Mouse (Mus musculus): ENCODE measurements around the gene Glis3. TPM values are rescaled to one million over a fixed set of nuclear protein-coding genes. Genes with fewer than 3 reads are reported as not detected.

Gene Glis3
- polyA plus RNA-seq, 1 experiment from 2014 or later = 2.6 TPM

- DNase-seq (ENCODE audit: low spot score) = no peak
- H3K36me3 ChIP-seq = no peaks in the 10 kb centered on the region
- WGBS = 87% methylated on average over 3 of the region's 3 CpGs
- no peaks in the 10 kb centered on the region for H3K9me3 ChIP-seq (replicated peaks)
- no peaks in the 10 kb centered on the region for H3K27me3 ChIP-seq (ENCODE audit: low read depth, poor library complexity, severe bottlenecking)
- H3K27ac ChIP-seq = no peak overlapping the region
- no peak overlapping the region for H3K4me3 ChIP-seq
- peaks cover 19% of the 10 kb centered on the region for H3K4me1 ChIP-seq
Measured at GRCm38 (mm10) chr19:28569856-28570255, 110.0 kb downstream of the Glis3 start.

DNA sequence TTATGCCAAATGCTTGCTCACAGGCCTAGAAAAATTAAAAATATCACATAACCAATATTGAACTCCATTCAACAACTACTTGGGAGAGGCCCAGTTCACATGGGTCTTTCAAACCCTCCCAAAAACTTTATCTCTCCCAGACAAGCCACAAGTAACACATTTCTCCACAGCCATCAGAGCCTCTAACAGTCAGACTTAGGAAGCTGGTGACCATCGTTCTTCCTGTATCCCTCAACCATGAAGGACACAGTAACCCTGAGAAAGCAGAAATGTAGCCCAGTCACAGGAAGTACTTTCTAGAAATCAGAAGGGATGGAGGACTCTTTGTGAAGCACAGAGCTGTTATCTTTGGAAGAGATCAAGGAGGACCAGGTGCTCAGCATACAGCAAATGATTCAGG, 112.8 kb downstream of the Glis3 start:
- no peaks in the 10 kb centered on the region for H3K36me3 ChIP-seq
- no peaks in the 10 kb centered on the region for H3K9me3 ChIP-seq (replicated peaks)
- WGBS = 89% methylated on average over 1 of the region's 1 CpGs
- no peak overlapping the region for H3K4me3 ChIP-seq
- DNase-seq (ENCODE audit: low spot score) = no peak
- H3K4me1 ChIP-seq = peaks cover 21% of the 10 kb centered on the region
- no peaks in the 10 kb centered on the region; the same call in 1 of the 2 replicates for H3K27me3 ChIP-seq (ENCODE audit: low read depth, poor library complexity, severe bottlenecking)
- no peak overlapping the region for H3K27ac ChIP-seq

DNA sequence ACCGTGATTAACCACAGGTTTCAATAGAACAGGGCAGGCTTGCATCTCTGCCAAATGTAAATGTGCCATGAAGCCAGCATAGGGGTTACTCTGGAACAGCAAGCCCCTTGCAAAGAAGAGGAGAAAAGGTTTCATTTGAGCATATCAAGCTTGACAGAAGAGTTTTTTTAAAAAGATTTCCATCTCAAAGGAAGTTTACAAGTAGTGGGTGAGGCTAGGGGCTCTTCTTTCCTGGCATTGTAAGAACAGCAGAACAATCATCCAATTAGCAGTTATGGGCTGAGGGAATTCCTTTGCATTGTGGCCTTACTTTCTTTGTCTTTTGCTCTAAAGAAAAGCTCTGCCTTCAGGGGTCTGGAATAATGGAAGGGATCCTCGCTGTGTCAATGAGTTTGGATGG, 113.3 kb downstream of the Glis3 start:
- WGBS = 24% methylated on average over 2 of the region's 2 CpGs
- H3K4me1 ChIP-seq = peaks cover 21% of the 10 kb centered on the region
- no peak for DNase-seq (ENCODE audit: low spot score)
- no peaks in the 10 kb centered on the region for H3K9me3 ChIP-seq (replicated peaks)
- H3K27ac ChIP-seq = peak overlapping the region; percentile 54; the same call in 1 of the 2 replicates
- H3K27me3 ChIP-seq (ENCODE audit: low read depth, poor library complexity, severe bottlenecking) = no peaks in the 10 kb centered on the region; the same call in 1 of the 2 replicates
- H3K4me3 ChIP-seq = no peak overlapping the region
- H3K36me3 ChIP-seq = no peaks in the 10 kb centered on the region

DNA sequence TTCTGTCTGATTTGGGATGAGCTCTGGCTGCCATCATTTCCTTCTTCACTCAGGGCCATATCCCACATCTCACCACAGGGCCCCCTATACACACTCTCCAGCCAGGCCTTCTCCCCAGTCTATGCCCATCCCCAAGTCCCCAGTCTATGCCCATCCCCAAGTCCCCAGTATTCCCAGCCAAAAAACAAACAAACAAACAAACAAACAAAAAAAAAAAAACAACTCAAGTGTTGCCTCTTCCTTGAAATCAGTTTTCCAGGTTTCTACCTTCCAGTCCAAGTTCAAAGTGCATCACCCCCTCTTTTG, 118.2 kb downstream of the Glis3 start:
- DNase-seq (ENCODE audit: low spot score) = no peak
- no peaks in the 10 kb centered on the region for H3K36me3 ChIP-seq
- H3K9me3 ChIP-seq (replicated peaks) = no peaks in the 10 kb centered on the region
- H3K4me1 ChIP-seq = peaks cover 60% of the 10 kb centered on the region
- no peak overlapping the region for H3K4me3 ChIP-seq
- peak overlapping the region; percentile 79; the same call in 1 of the 2 replicates for H3K27ac ChIP-seq
- H3K27me3 ChIP-seq (ENCODE audit: low read depth, poor library complexity, severe bottlenecking) = no peaks in the 10 kb centered on the region; the same call in 1 of the 2 replicates

DNA sequence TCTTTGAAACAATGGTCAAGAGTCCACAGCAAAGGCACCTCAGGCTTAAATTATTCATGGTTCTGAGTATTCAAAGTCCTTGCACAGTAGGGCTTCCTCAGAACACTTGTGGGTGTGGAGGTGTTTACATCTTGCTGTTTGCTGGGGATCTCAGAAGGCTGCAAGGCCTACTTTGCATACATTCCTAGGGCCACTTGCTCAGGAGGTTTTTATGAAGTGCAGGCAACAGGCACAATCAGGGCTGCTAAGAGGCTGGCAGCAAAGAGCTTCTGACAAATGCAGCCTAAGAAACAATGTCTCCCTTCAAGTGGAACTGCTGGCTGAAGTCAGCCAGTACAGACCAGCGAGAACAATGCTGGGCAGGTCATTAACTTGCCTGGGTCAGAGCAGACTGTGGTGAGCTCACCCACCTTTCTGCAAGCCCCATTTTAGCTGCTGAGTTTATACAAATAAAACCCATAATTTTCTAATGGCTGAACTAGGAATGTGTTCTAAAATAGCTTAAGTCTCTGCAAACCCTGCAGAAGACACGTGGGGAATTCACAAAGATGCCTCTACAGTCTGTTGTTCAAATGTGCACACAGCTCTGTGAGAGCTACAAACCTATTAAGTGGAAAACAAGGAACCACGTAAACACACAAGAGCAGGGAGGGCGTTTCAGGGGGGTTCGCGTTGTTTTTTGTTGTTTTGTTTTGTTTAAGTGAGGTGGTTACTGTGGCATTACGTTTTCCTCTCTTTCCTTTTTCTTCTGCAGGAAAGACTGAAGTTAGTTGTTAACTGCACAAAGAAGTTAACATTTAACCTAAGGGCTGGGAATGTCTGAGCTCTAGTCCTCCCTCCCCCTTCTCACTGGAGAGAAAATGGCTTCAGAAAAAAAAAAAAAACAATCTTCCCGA, 118.8 kb downstream of the Glis3 start:
- Histone ChIP-seq H3K4me3 (no peak overlapping the region), H3K27ac (peak overlapping the region; percentile 79), H3K9me3 (replicated peaks) (no peaks in the 10 kb centered on the region), H3K36me3 (no peaks in the 10 kb centered on the region), H3K27me3 (ENCODE audit: low read depth, poor library complexity, severe bottlenecking) (no peaks in the 10 kb centered on the region; the same call in 1 of the 2 replicates), H3K4me1 (peaks cover 55% of the 10 kb centered on the region)
- 48% methylated on average over 8 of the region's 8 CpGs for WGBS
- no peak for DNase-seq (ENCODE audit: low spot score)

GRCm38 (mm10) chr19:28559836-28560235, 120.0 kb downstream of the Glis3 start:
- no peaks in the 10 kb centered on the region for H3K9me3 ChIP-seq (replicated peaks)
- 0 out of 2 replicates have a peak overlapping the region, but pooled peaks have one; percentile 25 for H3K27ac ChIP-seq
- no peaks in the 10 kb centered on the region; the same call in 1 of the 2 replicates for H3K27me3 ChIP-seq (ENCODE audit: low read depth, poor library complexity, severe bottlenecking)
- 72% methylated on average over 7 of the region's 7 CpGs for WGBS
- no peak overlapping the region for H3K4me3 ChIP-seq
- peaks cover 43% of the 10 kb centered on the region for H3K4me1 ChIP-seq
- DNase-seq (ENCODE audit: low spot score) = no peak
- H3K36me3 ChIP-seq = no peaks in the 10 kb centered on the region

DNA sequence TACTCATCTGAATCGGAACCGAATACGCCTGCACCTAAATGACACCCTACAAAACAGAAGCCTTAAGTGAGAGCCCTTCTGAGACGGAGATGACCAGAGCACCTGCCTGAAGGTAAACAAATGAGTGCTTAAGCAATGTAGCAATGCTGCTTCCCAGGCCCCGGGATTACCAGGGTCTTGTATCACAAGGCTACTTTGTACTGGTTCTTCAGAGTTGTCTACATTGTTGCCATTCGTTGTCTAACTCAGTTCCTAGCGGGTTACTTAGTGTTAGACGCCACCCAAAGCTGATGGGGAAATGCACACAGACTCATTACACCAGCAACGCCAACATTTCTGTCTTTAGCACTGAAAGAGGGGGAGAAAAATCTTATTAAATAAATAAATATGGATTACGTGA, 120.5 kb downstream of the Glis3 start:
- H3K27ac ChIP-seq = no peak overlapping the region
- WGBS = 80% methylated on average over 10 of the region's 10 CpGs
- H3K4me1 ChIP-seq = peaks cover 42% of the 10 kb centered on the region
- no peak for DNase-seq (ENCODE audit: low spot score)
- no peaks in the 10 kb centered on the region for H3K9me3 ChIP-seq (replicated peaks)
- H3K27me3 ChIP-seq (ENCODE audit: low read depth, poor library complexity, severe bottlenecking) = no peaks in the 10 kb centered on the region; the same call in 1 of the 2 replicates
- H3K4me3 ChIP-seq = no peak overlapping the region
- H3K36me3 ChIP-seq = no peaks in the 10 kb centered on the region

DNA sequence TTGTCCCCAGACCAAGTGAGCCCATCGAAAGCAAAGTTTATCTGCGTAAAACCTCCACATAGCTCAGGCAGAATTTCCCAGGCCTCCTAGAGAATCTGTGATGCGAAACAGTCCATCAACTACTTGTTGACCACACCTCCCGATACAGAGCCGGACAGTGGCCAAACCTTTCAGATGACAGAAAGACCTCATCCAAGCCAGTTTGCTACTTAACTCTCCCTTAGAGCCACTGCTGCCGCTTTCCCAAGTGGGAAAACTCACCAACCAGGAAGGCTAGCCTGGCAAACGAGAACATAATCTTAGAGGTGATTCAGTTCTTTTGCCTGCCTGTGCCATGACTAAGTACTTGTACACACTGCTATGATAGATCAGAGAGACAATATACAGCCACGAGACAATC, 121.2 kb downstream of the Glis3 start:
- no peak overlapping the region for H3K4me3 ChIP-seq
- H3K36me3 ChIP-seq = no peaks in the 10 kb centered on the region
- no peak for DNase-seq (ENCODE audit: low spot score)
- no peak overlapping the region for H3K27ac ChIP-seq
- 70% methylated on average over 8 of the region's 8 CpGs for WGBS
- peaks cover 42% of the 10 kb centered on the region for H3K4me1 ChIP-seq
- H3K27me3 ChIP-seq (ENCODE audit: low read depth, poor library complexity, severe bottlenecking) = no peaks in the 10 kb centered on the region; the same call in 1 of the 2 replicates
- no peaks in the 10 kb centered on the region for H3K9me3 ChIP-seq (replicated peaks)

GRCm38 (mm10) chr19:28557559-28558328, 122.1 kb downstream of the Glis3 start:
- Histone ChIP-seq H3K4me1 (peaks cover 42% of the 10 kb centered on the region), H3K36me3 (no peaks in the 10 kb centered on the region), H3K27me3 (ENCODE audit: low read depth, poor library complexity, severe bottlenecking) (no peaks in the 10 kb centered on the region; the same call in 1 of the 2 replicates), H3K4me3 (no peak overlapping the region), H3K27ac (no peak overlapping the region), H3K9me3 (replicated peaks) (no peaks in the 10 kb centered on the region)
- 42% methylated on average over 5 of the region's 5 CpGs for WGBS
- DNase-seq (ENCODE audit: low spot score) = no peak

DNA sequence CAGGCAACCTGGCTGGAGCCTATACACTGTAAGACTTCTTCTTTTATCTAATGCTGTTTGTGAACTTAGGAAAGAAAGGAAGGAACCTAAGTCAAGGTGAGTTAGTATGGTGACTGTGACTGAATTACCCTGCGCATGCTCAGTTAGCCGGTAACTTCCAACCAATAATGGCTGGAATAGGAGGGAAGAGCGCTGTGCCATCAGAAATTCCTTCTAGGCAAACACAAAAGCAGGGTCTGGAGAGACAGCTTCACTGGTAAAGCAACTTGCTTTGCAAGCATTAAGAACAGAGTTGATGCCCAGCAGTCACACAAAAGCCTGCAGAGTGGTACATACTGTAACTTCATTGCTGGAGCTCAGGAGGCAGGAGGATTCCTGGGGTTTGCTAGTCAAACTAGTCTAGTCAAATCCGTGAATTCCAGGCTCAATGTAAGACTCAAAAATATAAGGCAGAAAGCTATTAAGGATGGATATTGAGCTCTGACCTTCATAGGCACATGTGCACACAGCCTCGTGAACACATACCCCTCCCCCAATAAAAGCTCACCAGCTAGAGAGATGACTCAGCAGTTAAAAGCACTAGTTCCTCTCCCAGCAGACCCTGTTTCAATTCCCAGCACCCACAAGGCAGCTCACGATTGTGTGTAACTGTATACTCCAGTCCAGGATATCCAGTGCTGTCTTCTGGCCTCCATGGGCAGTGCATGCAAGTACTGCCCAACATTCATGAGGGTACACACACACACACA, 124.5 kb downstream of the Glis3 start:
- Histone ChIP-seq H3K4me1 (peaks cover 35% of the 10 kb centered on the region), H3K9me3 (replicated peaks) (no peaks in the 10 kb centered on the region), H3K27me3 (ENCODE audit: low read depth, poor library complexity, severe bottlenecking) (no peaks in the 10 kb centered on the region), H3K4me3 (no peak overlapping the region), H3K27ac (no peak overlapping the region), H3K36me3 (no peaks in the 10 kb centered on the region)
- WGBS = 80% methylated on average over 6 of the region's 6 CpGs
- DNase-seq (ENCODE audit: low spot score) = no peak

- Histone ChIP-seq H3K36me3 (no peaks in the 10 kb centered on the region), H3K9me3 (replicated peaks) (no peaks in the 10 kb centered on the region), H3K4me1 (peaks cover 8% of the 10 kb centered on the region), H3K4me3 (no peak overlapping the region), H3K27ac (no peak overlapping the region), H3K27me3 (ENCODE audit: low read depth, poor library complexity, severe bottlenecking) (no peaks in the 10 kb centered on the region)
- no peak for DNase-seq (ENCODE audit: low spot score)
- WGBS = 36% methylated on average over 8 of the region's 8 CpGs
Measured at GRCm38 (mm10) chr19:28550611-28551010, 129.3 kb downstream of the Glis3 start.

- 96% methylated on average over 3 of the region's 3 CpGs for WGBS
- no peak for DNase-seq (ENCODE audit: low spot score)
- no peak overlapping the region for H3K27ac ChIP-seq
Measured at GRCm38 (mm10) chr19:28546933-28547332, 132.9 kb downstream of the Glis3 start.

More at GRCm38 (mm10) chr19:28546933-28547332, 132.9 kb downstream of the Glis3 start:
- H3K36me3 ChIP-seq = no peaks in the 10 kb centered on the region
- H3K4me3 ChIP-seq = no peak overlapping the region
- H3K4me1 ChIP-seq = peaks cover 14% of the 10 kb centered on the region
- no peaks in the 10 kb centered on the region for H3K27me3 ChIP-seq (ENCODE audit: low read depth, poor library complexity, severe bottlenecking)
- no peaks in the 10 kb centered on the region for H3K9me3 ChIP-seq (replicated peaks)
